Mouse (Mus musculus) right cerebral cortex, postnatal 4 days (tissue): ENCODE results near the gene Smim24.

Experiments
- DNase-seq: peaks from one replicate; pipeline ENCODE4 v3.0.0-alpha.2; 2022

Smim24 gene

DNA sequence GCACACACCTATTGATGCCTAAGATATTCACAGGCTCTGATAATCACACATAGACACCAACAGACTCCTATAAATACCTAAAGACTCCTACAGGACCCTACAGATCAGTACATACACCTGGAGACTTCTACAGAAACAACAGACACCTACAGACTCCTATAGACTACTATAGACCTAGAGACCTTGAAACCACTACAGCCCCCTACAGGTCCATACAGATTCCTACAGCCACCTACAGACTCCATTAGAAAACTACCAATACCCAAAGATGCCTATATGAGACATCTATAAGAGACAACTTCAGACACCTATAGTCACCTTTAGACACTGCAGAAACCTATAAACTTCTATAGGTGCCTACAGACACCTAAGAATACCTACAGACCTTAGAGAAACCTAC lies 48.2 kb downstream of the Smim24 start:
- DNase-seq: no peak
